Mouse (Mus musculus): ENCODE data around the gene Rab10.
A peak's percentile ranks its signal among the peaks of the same experiment; 100 is the strongest.
"Not testable (repeated sequence)": the region's sequence is repeated elsewhere in the genome, so short reads cannot be mapped to it uniquely, and the experiment has no call there.

The Rab10 gene

DNA sequence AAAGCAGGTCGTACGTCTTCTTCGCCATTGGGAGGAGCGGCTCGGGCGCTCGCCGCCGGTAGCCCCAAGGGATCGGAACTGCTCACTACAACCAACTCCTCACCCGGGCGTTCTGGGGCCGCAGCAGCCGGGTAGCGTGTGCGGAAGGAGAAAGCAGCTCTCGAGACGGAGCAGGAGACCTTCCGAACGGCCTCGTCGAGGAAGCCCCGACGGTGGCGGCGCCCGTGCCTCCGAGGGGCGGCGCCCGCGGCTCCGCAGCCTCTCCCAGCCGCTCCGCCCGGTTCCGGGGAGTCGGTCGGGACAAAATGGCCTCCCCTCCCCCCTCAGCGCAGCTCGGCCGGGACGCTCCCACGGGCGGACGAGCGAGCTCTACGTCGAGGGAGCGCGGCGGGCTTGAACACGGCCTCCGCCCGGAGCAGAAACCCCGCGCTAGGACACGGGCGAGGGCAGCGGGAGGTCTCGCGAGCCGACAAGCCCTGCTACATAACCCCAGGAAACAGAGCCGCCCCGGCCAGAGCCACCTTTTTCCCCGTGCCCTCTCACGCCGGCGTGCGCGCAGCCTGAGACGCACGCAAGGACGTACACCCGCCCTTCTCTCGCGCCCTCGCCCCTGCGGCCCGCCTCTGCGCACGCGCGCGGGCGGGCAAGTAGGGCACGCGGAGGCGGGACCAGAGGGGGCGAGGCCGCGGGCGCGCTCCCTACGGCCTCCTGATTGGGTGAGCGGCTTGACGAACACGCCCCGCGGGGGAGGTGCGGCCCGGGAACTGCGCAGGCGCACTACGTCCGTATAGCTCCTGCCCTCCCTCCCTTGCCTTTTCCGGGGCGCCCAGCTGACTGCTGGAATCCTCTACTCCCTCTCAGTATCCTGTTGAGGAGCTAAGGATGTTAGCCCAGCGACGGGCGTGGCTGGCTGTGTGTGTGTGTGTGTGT, at the start of gene Rab10:
TSS of gene Rab10 (minus strand) at position 579 of the 930 bp plus-strand sequence.
- peak; percentile 99 for DNase-seq

DNA sequence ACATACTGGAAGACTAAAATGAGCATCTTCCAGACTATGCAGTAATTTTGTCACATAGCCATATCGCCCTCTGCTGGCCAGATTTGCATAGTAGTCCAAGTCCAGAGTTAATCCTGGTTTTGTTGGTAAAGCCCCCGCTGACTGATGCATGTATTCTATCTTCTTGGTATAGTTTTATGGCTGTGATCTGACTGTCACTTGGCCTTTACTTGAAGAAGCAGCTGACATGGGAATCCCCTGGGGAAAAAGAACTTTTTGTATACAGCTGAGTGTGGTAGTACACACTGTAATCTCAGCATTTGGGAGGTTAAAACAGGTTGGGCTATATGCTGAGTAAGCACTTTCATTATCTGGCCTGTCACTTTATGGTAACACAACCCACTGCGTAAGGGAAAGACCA, 49.5 kb upstream of the Rab10 start:
- peak; percentile 89 to 91 for DNase-seq

DNA sequence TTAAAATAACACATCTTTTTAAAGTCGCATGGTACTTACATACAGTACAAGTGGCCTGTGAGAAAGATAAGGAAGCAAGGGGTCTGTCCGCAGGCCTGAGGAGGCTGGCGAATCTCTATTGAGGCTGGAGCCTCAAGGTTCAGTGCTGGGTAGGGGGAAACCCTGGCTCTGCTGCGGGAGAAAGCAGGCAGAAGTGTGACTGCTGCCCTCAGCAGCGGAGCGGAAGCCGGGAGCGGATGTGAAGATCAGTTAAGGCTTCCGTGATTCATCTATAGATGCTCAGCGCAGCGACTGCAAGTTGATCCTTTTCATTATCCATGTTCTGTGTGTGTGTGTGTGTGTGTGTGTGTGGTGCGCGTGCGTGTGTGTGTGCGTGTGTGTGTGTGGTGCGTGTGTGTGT, 47.1 kb upstream of the Rab10 start:
- peak; percentile 6 to 25 for DNase-seq

DNA sequence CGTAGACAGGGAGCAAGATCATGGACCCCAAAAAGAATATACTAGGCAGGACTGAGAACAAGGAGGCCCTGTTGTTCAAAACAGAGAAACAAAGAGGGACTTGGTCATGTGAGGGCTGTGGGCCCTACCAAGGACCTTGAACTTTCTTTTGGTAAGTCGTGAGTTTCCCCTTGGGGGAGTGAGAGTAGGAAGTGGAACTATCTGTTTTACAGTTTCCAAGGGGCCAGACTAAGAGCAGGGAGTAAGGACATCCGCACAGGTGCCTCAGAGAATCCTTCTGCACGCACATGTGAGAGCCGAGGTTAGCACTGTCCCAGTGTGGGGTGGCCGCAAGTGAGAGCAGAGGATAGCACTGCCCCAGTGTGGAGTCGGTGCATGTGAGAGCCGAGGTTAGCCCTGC, 45.3 kb upstream of the Rab10 start:
- DNase-seq, result no peak

DNA sequence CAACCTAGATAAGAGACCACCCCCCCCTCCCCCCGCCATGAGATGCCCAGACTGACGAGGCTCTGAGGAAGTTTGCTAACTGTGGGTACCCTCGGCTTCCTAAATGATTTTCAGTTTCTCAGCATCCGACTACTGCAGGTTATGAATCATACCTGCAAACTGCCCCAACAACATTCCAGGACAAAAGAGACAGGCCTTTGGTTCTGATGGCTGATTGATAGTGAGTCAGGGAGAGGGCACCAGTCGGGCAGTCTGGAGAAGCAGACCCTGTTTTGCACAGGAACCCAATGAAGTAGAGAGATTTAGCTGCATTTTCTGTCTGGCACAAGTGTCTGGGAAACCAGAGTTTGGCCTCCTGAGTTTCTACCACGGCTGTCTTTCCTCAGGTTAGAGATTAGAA, 42.4 kb upstream of the Rab10 start:
- no peak for DNase-seq

DNA sequence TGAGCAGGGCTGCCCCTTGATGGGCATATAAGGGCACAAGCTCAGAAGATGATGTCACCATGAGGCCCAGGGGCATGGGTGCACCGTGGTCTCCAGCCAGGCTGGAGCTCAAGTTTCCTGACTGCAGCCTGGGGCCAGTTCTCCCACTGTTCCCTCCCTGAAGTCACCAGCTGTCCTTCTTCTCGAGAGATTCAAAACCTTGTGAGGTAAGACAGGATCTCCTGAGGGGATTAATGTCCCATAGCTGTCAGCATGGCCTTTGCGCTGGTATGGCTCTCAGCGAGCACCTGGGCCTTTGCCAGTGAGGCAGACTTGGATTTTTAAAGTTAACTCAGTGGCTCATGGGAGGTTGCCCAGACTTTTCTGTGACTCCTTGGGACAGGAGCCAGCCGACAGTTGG, 40.4 kb upstream of the Rab10 start:
- DNase-seq, result peak; percentile 8 to 15

DNA sequence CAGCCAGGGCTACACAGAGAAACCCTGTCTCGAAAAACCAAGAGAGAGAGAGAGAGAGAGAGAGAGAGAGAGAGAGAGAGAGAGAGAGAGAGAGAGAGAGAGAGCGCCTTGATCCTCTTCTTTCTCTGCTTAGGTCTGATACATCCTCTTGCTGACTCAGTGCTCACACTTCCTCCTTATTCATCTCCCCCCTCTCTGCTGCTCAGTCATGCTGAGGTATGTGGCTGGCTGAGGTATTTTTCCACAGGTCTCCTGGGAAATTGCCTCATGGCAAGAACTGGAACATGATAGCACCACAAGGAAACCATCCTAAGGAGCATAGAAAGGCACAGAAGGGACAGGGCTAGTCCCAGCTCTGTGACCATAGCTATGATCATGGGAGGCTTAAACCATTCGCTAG, 39.6 kb upstream of the Rab10 start:
- DNase-seq, result no peak

DNA sequence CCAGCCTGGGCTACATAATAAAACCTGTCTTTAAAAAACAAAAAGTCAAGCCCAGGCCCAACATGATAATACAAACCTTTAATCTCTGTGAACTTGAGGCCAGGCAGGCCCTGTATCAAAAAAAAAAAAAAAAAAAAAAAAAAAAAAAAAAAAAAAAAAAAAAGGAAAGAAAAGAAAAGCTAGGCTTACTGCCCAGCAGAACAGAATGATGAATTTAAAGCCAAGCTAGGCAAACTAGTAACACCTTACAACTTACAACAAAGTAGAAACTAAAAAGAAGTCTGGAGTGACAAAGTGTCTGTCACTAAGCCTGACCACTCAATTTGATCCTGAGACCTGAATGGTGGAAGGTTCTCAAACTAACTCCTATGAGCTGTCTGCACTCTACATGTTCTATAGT, 37.9 kb upstream of the Rab10 start:
- DNase-seq, result no peak

DNA sequence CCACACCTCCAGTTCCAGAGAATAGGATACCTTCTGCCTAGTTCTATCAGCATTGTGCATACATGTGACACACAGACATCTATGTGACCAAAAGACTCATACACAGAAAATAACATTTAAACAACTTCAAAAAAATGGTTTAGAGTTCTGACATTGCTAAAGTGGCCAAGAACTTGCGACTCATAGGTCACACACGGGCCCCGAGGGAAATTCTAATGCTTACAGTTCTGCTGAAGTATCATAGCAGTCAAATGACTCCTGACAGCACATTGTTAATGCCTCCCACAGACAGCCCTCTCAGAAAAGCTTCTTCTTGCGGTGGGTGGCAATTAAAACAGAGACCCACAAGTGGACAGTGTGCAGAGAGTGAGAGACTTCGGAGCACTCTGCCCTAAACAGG, 35.3 kb upstream of the Rab10 start:
- no peak for DNase-seq

DNA sequence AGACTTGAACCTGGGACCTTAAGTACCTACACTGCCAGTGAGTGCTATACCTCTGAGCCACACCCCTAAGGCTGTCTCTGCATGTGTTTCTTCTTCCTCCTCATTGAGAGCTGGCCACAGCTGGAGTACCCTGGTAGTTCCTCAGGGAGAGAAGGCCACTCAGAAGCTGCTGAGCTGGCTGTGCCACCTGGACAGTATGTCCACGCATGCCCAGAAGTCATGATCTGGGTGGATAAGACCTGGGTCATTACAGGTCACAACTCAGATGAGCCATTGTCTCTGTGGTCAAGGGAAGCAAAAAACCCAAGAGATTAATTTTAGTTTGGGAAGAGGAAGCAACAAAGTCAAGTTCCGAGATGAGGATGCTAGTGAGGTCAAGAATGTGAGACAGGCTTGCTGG, 34.4 kb upstream of the Rab10 start:
- DNase-seq, result no peak

DNA sequence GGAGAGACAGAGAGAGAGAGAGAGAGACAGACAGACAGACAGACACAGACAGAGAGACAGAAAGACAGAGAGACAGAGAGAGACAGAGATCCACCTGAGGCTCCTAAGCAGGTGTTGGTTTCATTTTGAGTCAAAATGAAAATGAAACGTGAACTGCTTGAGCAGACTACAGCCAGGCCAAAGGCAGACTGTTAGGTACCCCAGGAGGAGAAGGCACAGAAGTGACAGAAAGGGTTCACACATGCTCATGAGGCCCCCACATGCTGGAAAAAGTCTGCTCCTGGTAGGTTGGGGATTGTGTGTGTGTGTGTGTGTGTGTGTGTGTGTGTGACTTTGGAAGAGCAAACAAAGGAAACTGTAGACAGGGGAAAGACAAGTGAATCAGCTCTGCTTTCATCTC, 29.2 kb upstream of the Rab10 start:
- no peak for DNase-seq

DNA sequence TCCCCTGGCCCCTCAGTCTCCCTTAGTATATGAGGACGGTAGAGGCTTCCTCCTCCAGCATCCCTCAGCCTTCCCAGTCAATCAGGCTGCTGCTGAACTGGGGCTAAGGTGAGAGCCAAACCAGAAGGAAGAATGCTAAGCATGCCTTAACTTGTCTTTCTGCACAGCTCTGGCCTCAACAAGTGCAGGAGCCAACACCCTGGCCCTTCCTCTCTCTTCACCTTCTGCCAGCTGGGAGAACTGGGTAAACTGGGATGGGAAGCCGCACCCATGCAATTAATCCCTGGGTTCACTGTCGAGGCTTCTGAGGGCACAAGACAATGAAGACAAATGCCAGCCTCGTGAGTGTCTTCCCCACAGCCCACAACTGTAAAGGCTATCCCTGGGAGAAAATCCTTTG, 19.9 kb upstream of the Rab10 start:
- no peak for DNase-seq

DNA sequence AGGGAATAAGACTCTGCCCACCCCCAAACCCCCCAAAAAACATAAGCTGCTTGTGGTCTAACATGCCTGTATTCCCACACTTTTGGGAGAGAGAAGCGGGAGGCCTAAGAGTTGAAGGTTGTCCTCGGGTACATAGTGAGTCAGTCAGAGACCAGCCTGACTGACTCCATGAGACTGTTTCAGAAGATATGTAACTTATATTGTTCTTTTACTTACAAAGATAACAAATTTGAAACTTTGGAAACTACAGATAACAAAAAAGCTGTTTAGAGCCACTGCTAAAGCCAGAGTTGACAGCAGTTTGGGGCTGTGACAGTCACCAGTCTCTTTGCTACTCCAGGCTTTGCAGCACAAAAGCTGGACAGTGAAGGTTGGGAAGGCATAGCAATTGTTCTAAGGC, 15.5 kb upstream of the Rab10 start:
- no peak for DNase-seq

DNA sequence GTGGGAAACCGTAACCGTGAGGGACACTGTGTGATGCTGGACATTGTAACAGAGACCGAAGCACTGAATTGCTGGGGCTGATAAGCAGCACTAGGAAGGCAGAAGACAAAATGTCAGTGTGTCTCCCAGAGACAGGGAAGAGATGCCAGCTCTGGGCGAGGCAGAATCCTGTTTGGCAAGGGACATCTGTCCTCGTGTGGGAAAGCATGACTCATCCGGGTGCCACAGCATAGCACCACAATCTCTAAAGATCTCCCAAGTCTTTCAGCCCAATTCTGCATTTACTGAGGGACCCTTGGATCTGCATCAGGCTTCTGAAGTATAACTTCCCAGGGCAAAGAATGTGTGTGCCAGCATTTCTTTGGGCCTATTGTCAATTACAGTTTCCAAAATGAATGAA, 13.5 kb upstream of the Rab10 start:
- DNase-seq, result no peak

DNA sequence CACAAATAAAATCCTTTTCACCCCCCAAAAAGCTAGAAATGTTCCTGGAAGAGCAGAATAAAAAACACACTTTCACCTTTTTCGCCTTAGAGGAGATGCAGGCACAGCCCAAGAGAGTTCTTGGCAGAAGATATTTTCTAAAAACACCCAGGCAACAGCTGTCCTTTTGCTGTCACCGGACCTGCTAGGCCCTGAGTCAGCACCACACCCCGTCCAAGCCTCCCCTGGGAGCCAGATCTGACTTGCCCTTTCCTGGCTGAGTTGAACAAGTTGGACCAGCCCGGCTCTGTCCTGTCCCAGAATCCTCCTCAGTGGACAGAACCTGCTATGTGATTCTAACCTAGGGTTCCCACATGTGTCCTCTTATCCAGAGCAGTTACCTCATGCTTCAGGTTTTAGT, 9.6 kb upstream of the Rab10 start:
- DNase-seq, result peak in 1 of 2 experiments; percentile 10

DNA sequence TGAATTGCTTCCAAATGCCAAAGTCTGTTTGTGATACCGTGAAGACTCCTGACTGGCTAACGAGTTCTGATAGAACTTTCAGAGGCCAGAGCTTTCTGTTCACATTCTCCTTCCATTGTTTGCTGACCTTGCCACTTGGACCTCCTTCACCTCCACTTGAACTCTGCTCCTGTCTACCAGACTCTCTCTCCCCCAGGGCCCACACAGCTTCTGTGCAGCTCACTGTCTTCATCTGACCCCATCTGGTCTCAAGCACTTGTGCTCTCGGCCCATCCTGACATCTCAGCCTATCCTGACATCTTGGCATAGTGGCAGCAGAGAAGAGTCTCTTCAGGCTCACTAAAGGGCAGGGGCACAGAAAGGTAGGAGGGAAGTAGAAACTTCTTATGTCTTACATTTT, 7.2 kb upstream of the Rab10 start:
- DNase-seq, result no peak

DNA sequence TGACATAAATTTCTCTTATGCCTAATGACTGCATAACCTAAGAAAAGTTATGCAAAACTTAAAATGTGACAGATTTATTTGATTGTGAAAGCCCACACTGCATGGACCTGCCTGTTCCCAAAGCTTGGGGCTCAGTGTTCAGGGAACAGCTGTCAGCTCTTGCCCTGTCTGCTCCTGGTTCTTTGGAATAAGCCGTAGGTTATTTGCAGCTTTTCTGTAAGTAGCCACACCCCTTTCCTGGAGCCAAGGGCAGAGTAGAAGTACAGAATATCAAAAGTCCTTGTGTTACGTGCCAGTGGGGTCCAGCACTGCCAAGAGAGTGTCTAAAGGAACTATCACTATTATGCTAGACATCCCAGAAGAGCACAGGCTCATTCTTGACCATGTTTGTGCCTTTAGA, 6.3 kb upstream of the Rab10 start:
- DNase-seq, result peak in 1 of 2 experiments; percentile 6

DNA sequence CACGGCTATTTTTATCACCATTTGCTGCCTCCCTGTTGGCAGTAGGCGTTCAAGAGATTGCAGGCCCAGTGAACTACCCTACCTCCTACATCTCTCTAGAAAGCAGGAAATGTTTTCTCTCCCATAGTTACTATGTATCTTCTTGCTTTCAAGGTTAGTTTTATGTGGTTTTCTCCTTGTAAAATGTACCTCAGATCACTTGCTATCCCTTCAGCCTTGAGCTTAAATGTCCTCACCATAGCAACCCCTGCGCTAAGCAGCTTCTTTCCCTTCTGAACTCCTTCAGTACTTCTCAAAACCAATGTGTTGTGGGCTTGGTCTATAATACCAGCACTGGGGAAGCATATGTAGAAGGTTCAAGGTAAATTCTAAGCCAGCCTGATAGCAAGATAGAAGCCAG, 3.1 kb upstream of the Rab10 start:
- DNase-seq, result no peak

DNA sequence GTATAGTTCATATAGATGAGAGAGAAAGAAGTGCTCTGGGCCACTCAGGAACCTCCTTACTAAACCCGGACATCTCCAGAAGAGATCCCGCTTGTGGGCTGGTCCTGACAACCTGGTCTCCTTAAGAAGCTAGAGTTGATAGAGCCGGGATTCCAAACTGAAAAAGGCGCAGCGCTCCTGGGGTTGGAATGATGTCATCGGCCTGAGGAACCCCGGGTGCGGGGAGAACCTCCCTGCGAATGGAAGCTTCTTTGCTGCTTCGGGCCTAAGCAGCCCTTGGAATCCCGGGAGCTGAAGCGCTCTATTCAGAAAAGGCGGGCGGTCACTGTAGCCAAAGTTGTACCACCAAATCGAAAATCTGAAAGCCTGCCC, 538 bp upstream of the Rab10 start:
- DNase-seq, result no peak

DNA sequence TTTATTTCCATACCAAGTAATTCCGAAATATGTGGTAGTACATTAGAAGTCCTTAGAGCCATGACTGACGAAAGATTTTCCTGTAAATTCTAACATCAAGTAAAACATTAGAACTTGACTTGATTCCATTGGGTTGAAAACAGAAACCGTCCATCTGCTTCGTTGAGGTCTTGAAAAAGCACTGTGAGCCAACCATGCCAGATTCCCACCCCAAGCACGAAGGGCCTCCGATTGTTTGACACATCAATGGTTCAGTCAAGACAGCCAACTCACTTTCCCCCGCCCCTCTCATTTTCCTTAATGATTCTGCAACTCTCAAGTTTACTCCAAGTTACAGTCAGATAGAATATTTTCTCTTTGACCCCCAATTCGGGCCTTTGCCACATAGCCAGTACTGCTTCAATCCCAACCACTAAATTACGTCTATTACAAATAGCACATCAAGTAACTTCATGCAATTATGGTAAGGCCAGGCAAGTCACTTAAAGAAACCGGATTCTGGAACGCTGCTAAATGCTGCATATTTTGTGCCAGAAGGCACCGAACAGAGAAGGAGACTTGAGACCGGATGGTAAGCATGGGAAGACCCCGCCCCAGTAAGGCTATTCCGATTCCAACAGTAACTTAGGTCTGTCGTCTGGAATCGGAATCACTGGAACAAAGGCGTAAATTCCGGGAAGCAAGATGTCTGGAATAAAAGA, 1.1 kb downstream of the Rab10 start:
- peak in 1 of 2 experiments; percentile 12 for DNase-seq

DNA sequence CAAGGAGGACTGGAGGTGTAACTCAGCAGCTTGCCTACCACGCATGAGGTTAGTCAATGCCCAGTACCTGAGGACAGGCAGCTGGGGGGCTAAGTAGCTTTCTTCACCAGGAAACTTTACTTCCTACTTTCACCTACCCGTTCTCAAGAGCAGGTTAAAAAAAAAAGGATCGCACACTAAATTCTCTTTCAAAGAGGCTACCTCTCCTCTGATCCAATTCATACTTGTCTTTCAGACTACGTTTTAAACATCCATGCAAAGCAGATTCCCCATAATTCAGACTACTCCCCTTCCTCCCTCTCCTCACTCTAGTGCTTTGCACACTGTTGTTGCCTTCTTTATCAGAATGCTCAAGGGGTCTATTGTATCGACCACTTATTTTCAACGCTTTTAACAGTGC, 2.2 kb downstream of the Rab10 start:
- DNase-seq, result no peak

DNA sequence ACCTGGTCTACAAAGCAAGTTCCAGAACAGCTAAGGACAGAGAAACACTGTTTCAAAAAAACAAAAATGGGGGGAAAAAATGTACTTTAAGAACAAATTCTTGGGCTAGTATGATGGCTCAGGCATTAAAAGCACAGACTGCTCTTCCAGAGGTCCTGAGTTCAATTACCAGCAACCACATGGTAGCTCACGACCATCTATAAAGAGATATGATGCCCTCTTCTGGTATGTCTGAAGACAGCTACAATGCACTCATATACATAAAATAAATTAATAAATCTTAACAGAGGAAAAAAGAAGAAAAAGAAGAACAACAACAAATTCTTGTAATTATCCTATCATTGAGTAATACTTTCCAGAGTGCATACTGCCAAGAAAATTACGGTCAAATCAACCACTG, 4.5 kb downstream of the Rab10 start:
- DNase-seq, result no peak

DNA sequence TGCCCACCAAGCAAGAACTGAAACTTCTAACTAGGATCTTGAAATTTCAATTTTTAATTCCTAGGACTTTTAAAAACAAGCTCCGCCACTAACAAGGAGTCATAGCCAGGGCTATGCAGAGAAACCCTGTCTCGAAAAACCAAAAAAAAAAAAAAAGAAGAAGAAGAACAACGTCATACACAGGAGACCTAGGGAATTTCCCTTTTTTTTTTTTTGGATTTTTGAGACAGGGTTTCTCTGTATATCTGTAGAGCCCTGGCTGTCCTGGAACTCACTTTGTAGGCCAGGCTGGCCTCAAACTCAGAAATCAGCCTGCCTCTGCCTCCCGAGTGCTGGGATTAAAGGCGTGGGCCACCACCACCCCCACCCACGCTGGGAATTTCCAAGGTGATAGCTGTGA, 12.1 kb downstream of the Rab10 start:
- DNase-seq, result not testable (repeated sequence)

DNA sequence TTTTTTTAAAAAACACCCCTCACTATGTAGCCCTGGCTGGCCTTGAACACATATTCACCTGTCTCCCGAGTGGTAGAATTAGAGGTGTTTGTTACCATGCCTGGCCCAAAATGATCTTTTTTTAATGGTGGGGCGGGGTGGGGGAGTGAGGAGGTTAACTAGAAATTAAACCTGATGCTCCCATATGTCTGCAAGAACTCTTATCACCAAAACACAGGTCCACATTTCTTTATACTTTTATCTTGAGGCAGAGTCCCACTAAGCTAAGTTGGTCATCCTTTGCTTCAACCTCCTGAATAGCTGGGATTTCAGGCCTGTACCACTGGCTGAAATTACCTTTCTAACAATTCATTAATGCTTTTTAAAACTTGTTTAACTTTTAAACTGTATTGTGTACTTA, 13.7 kb downstream of the Rab10 start:
- no peak for DNase-seq

All from kidney, postnatal 4 days (tissue).